9 mouse cellular contexts compared by ENCODE assay signal in the genomic region with DNA sequence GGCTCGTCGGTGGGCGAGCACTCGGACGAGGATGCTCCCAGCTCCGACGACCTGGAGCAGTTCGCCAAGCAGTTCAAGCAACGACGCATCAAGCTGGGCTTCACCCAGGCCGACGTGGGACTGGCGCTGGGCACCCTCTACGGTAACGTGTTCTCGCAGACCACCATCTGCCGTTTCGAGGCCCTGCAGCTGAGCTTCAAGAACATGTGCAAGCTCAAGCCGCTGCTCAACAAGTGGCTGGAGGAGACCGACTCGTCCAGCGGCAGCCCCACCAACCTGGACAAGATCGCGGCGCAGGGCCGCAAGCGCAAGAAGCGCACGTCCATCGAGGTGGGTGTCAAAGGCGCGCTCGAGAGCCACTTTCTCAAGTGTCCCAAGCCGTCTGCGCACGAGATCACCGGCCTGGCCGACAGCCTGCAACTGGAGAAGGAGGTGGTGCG. TPM values are rescaled to one million over a fixed set of nuclear protein-coding genes. Genes with fewer than 3 reads are reported as not detected.
DNase-seq lines count a peak whose midpoint lies in the region; ATAC-seq lines count a peak whose summit lies in the region.
"Had no signal": no experiment of that assay in that cellular context is flagged by ENCODE, and none has a peak within 500 bp of the region (broad histone marks: within the 10 kb centered on the region; RNA-seq: fewer than 3 reads in every experiment).

No protein-coding gene starts in this region.

- peaks cover 97% of the 10 kb centered on the region for H3K27me3 ChIP-seq in kidney, embryonic 15.5 days
- H3K27me3 ChIP-seq in hindbrain, embryonic 13.5 days = peaks cover 91% of the 10 kb centered on the region
- peaks cover 86% of the 10 kb centered on the region for H3K27me3 ChIP-seq in midbrain, embryonic 12.5 days

- peak overlapping the region; percentile 59 for H3K4me3 ChIP-seq in kidney, embryonic 15.5 days (replicated peaks)
- peak overlapping the region; percentile 57 for H3K4me3 ChIP-seq in hindbrain, embryonic 13.5 days
- H3K4me3 ChIP-seq in midbrain, embryonic 12.5 days = peak overlapping the region; percentile 53

- H3K27ac ChIP-seq in kidney, embryonic 15.5 days = no peak overlapping the region
- H3K27ac ChIP-seq in hindbrain, embryonic 13.5 days = peak overlapping the region; percentile 44; the same call in 1 of the 2 replicates
- H3K27ac ChIP-seq in midbrain, embryonic 12.5 days (replicated peaks) = peak overlapping the region; percentile 73

- no peak for DNase-seq in kidney, postnatal 25 days
- peak; percentile 63 for DNase-seq in embryo, embryonic 10.5 days (ENCODE audit: low spot score)
- DNase-seq in gastrocnemius, postnatal 4 days (ENCODE audit: low spot score in 2 of 2) = no peak
- no peak for DNase-seq in frontal cortex, postnatal 14 days (ENCODE audit: low spot score in 2 of 2)

- no peak for ATAC-seq in kidney, embryonic 15.5 days (replicated peaks; ENCODE audit: low FRiP score)
- no peak for ATAC-seq in hindbrain, embryonic 13.5 days (ENCODE audit: low FRiP score)
- no peak for ATAC-seq in midbrain, embryonic 12.5 days (ENCODE audit: low FRiP score, low read depth)
- ATAC-seq in erythroid progenitor cell, adult 5-6 weeks (replicated peaks; ENCODE audit: low FRiP score, poor library complexity, severe bottlenecking) = no peak

- H3K9ac ChIP-seq in kidney, embryonic 15.5 days = 0 out of 2 replicates have a peak overlapping the region, but pooled peaks have one; percentile 45
- H3K9ac ChIP-seq in hindbrain, embryonic 13.5 days = peak overlapping the region; percentile 74
- H3K9ac ChIP-seq in midbrain, embryonic 12.5 days (replicated peaks) = peak overlapping the region; percentile 63

- H3K4me2 ChIP-seq in kidney, embryonic 15.5 days = peak overlapping the region; percentile 97
- peak overlapping the region; percentile 85 for H3K4me2 ChIP-seq in hindbrain, embryonic 13.5 days
- H3K4me2 ChIP-seq in midbrain, embryonic 12.5 days (replicated peaks) = peak overlapping the region; percentile 95

- no peaks in the 10 kb centered on the region for H3K9me3 ChIP-seq in kidney, embryonic 15.5 days (replicated peaks)
- H3K9me3 ChIP-seq in hindbrain, embryonic 13.5 days = no peaks in the 10 kb centered on the region
- no peaks in the 10 kb centered on the region for H3K9me3 ChIP-seq in midbrain, embryonic 12.5 days

- H3K4me1 ChIP-seq in kidney, embryonic 15.5 days = peaks cover 42% of the 10 kb centered on the region
- peaks cover 57% of the 10 kb centered on the region for H3K4me1 ChIP-seq in hindbrain, embryonic 13.5 days (replicated peaks)
- H3K4me1 ChIP-seq in midbrain, embryonic 12.5 days = peaks cover 51% of the 10 kb centered on the region

- no peaks in the 10 kb centered on the region for H3K36me3 ChIP-seq in kidney, embryonic 15.5 days
- H3K36me3 ChIP-seq in hindbrain, embryonic 13.5 days = no peaks in the 10 kb centered on the region
- no peaks in the 10 kb centered on the region for H3K36me3 ChIP-seq in midbrain, embryonic 12.5 days

- under 1% methylated on average over 39 of the region's 39 CpGs for WGBS in kidney, embryonic 15.5 days
- under 1% methylated on average over 39 of the region's 39 CpGs for WGBS in hindbrain, embryonic 13.5 days
- WGBS in midbrain, embryonic 12.5 days = under 1% methylated on average over 39 of the region's 39 CpGs

RNA-seq across cellular contexts. Expression of a gene that starts 1.8 kb away (rescaled TPM):
- polyA plus RNA-seq in kidney, embryonic 15.5 days (2015; fragmentation: Nextera tagmentation; extraction: Ambion mirVana) = 0.62 and 0.69 TPM in 2 replicates
- polyA plus RNA-seq in hindbrain, embryonic 13.5 days (2015; fragmentation: Nextera tagmentation; extraction: Ambion mirVana) = 9.5 and 11.4 TPM in 2 replicates
- 26.2 and 30.5 TPM in 2 replicates for polyA plus RNA-seq in midbrain, embryonic 12.5 days (2016; fragmentation: Nextera tagmentation; extraction: Ambion mirVana)
- not detected in 2 replicates for total RNA-seq in erythroid progenitor cell, adult 5-6 weeks (2015; ENCODE audit: low replicate concordance)
- not detected in 2 replicates for total RNA-seq in erythroid progenitor cell, adult 5-6 weeks (2017; ENCODE audit: low replicate concordance)
- total RNA-seq in gastrocnemius, postnatal 4 days (2021) = 1 to 10 TPM; 4.2 to 4.4 TPM

RNA-seq across cellular contexts. Expression of a gene that starts 35.0 kb away (rescaled TPM):
- polyA plus RNA-seq in kidney, embryonic 15.5 days (2015; fragmentation: Nextera tagmentation; extraction: Ambion mirVana) = 78.5 and 81.9 TPM in 2 replicates
- 45.1 and 47.9 TPM in 2 replicates for polyA plus RNA-seq in hindbrain, embryonic 13.5 days (2015; fragmentation: Nextera tagmentation; extraction: Ambion mirVana)
- 61.9 and 63.0 TPM in 2 replicates for polyA plus RNA-seq in midbrain, embryonic 12.5 days (2016; fragmentation: Nextera tagmentation; extraction: Ambion mirVana)
- 10.5 and 24.7 TPM in 2 replicates for total RNA-seq in erythroid progenitor cell, adult 5-6 weeks (2015; ENCODE audit: low replicate concordance)
- total RNA-seq in erythroid progenitor cell, adult 5-6 weeks (2017; ENCODE audit: low replicate concordance) = 9.0 and 11.4 TPM in 2 replicates
- 10 to 100 TPM; 32.1 to 39.2 TPM for total RNA-seq in gastrocnemius, postnatal 4 days (2021)

RNA-seq across cellular contexts. Expression of a gene that starts 42.1 kb away (rescaled TPM):
- polyA plus RNA-seq in kidney, embryonic 15.5 days (2015; fragmentation: Nextera tagmentation; extraction: Ambion mirVana) = 8.4 and 12.4 TPM in 2 replicates
- polyA plus RNA-seq in hindbrain, embryonic 13.5 days (2015; fragmentation: Nextera tagmentation; extraction: Ambion mirVana) = 2.7 and 2.9 TPM in 2 replicates
- 2.6 and 4.1 TPM in 2 replicates for polyA plus RNA-seq in midbrain, embryonic 12.5 days (2016; fragmentation: Nextera tagmentation; extraction: Ambion mirVana)
- 4.0 TPM in 1 of 2 replicates, not detected in the other for total RNA-seq in erythroid progenitor cell, adult 5-6 weeks (2015; ENCODE audit: low replicate concordance)
- 0.64 TPM in 1 of 2 replicates, not detected in the other for total RNA-seq in erythroid progenitor cell, adult 5-6 weeks (2017; ENCODE audit: low replicate concordance)
- total RNA-seq in gastrocnemius, postnatal 4 days (2021) = 10 to 100 TPM; 73.0 to 81.8 TPM

RNA-seq across cellular contexts. Expression of a gene that starts 47.8 kb away (rescaled TPM):
- not detected in 2 replicates for polyA plus RNA-seq in kidney, embryonic 15.5 days (2015; fragmentation: Nextera tagmentation; extraction: Ambion mirVana)
- 1.00 TPM in 1 of 2 replicates, not detected in the other for polyA plus RNA-seq in hindbrain, embryonic 13.5 days (2015; fragmentation: Nextera tagmentation; extraction: Ambion mirVana)
- polyA plus RNA-seq in midbrain, embryonic 12.5 days (2016; fragmentation: Nextera tagmentation; extraction: Ambion mirVana) = 1.1 and 1.6 TPM in 2 replicates
- total RNA-seq in erythroid progenitor cell, adult 5-6 weeks (2015; ENCODE audit: low replicate concordance) = not detected in 2 replicates
- total RNA-seq in erythroid progenitor cell, adult 5-6 weeks (2017; ENCODE audit: low replicate concordance) = not detected in 2 replicates
- not detected for total RNA-seq in gastrocnemius, postnatal 4 days (2021)
- total RNA-seq: heart, adult 18-20 months had no signal

RNA-seq across cellular contexts. Expression of a gene that starts 56.1 kb away (rescaled TPM):
- polyA plus RNA-seq in kidney, embryonic 15.5 days (2015; fragmentation: Nextera tagmentation; extraction: Ambion mirVana) = 171 and 175 TPM in 2 replicates
- polyA plus RNA-seq in hindbrain, embryonic 13.5 days (2015; fragmentation: Nextera tagmentation; extraction: Ambion mirVana) = 112 and 119 TPM in 2 replicates
- 194 and 195 TPM in 2 replicates for polyA plus RNA-seq in midbrain, embryonic 12.5 days (2016; fragmentation: Nextera tagmentation; extraction: Ambion mirVana)
- 21.3 and 37.7 TPM in 2 replicates for total RNA-seq in erythroid progenitor cell, adult 5-6 weeks (2015; ENCODE audit: low replicate concordance)
- total RNA-seq in erythroid progenitor cell, adult 5-6 weeks (2017; ENCODE audit: low replicate concordance) = 43.6 and 54.1 TPM in 2 replicates
- total RNA-seq in gastrocnemius, postnatal 4 days (2021) = 10 to 100 TPM; 38.0 to 46.9 TPM
